Mouse (Mus musculus): Measurements from ENCODE around the gene Slc39a8.

Slc39a8 gene

GRCm38 (mm10) chr3:135825016-135825753 is at the start of gene Slc39a8:
Slc39a8 (plus strand) TSS chr3:135825279.
- DNase-seq: peak; percentile 76 to 83

- no peak for DNase-seq
Measured at GRCm38 (mm10) chr3:135785065-135785464, 40.0 kb upstream of the Slc39a8 start.

- no peak for DNase-seq
Measured at GRCm38 (mm10) chr3:135796117-135796516, 29.0 kb upstream of the Slc39a8 start.

GRCm38 (mm10) chr3:135798241-135798640 is 26.8 kb upstream of the Slc39a8 start:
- DNase-seq: peak; percentile 35 to 39

GRCm38 (mm10) chr3:135798665-135799064 is 26.4 kb upstream of the Slc39a8 start:
- DNase-seq: no peak

GRCm38 (mm10) chr3:135814665-135815064 is 10.4 kb upstream of the Slc39a8 start:
- no peak for DNase-seq

GRCm38 (mm10) chr3:135815973-135816727 is 8.9 kb upstream of the Slc39a8 start:
- DNase-seq: no peak

- DNase-seq: no peak
Measured at GRCm38 (mm10) chr3:135817124-135817523, 8.0 kb upstream of the Slc39a8 start.

GRCm38 (mm10) chr3:135824436-135824835 is 643 bp upstream of the Slc39a8 start:
- peak in 1 of 2 experiments; percentile 31 for DNase-seq

- peak; percentile 41 to 51 for DNase-seq
Measured at GRCm38 (mm10) chr3:135825754-135826683, 940 bp downstream of the Slc39a8 start.

- no peak for DNase-seq
Measured at GRCm38 (mm10) chr3:135826684-135827249, 1.7 kb downstream of the Slc39a8 start.

- DNase-seq: no peak
Measured at GRCm38 (mm10) chr3:135828000-135828399, 2.9 kb downstream of the Slc39a8 start.

- no peak for DNase-seq
Measured at GRCm38 (mm10) chr3:135832496-135832895, 7.4 kb downstream of the Slc39a8 start.

GRCm38 (mm10) chr3:135832907-135833306 is 7.8 kb downstream of the Slc39a8 start:
- DNase-seq: no peak

- DNase-seq: peak in 1 of 2 experiments; percentile 43
Measured at GRCm38 (mm10) chr3:135834988-135835387, 9.9 kb downstream of the Slc39a8 start.

GRCm38 (mm10) chr3:135839535-135839934 is 14.5 kb downstream of the Slc39a8 start:
- DNase-seq: no peak

GRCm38 (mm10) chr3:135840185-135840584 is 15.1 kb downstream of the Slc39a8 start:
- DNase-seq: no peak

GRCm38 (mm10) chr3:135841716-135842511 is 16.8 kb downstream of the Slc39a8 start:
- peak in 1 of 2 experiments; percentile 23 for DNase-seq

GRCm38 (mm10) chr3:135843181-135843580 is 18.1 kb downstream of the Slc39a8 start:
- no peak for DNase-seq

GRCm38 (mm10) chr3:135843707-135844106 is 18.6 kb downstream of the Slc39a8 start:
- no peak for DNase-seq

GRCm38 (mm10) chr3:135844835-135845234 is 19.8 kb downstream of the Slc39a8 start:
- no peak for DNase-seq

GRCm38 (mm10) chr3:135845860-135846259 is 20.8 kb downstream of the Slc39a8 start:
- DNase-seq: no peak
